Mouse (Mus musculus): ENCODE measurements around the gene Clgn. TPM values are rescaled to one million over a fixed set of nuclear protein-coding genes. Genes with fewer than 3 reads are reported as not detected.
"Not testable (repeated sequence)": the region's sequence is repeated elsewhere in the genome, so short reads cannot be mapped to it uniquely, and the experiment has no call there.

Gene Clgn
- polyA plus RNA-seq, 1 experiment from 2014 or later, result 6.1 TPM

- Histone ChIP-seq H3K4me3 (ENCODE audit: low read depth, low read length) (no peak overlapping the region), H3K27me3 (ENCODE audit: control insufficient read depth, insufficient read depth, low read length) (no peaks in the 10 kb centered on the region), H3K4me1 (ENCODE audit: control insufficient read depth, insufficient read depth, low read length) (no peaks in the 10 kb centered on the region), H3K9ac (ENCODE audit: low read length) (no peak overlapping the region), H3K4me2 (no peak overlapping the region), H3K9me3 (ENCODE audit: control insufficient read depth, low read length) (no peaks in the 10 kb centered on the region), H3K27ac (ENCODE audit: low read depth, low read length) (no peak overlapping the region), H3K36me3 (ENCODE audit: control insufficient read depth, insufficient read depth, low read length) (no peaks in the 10 kb centered on the region)
- WGBS, result 98% methylated on average over 15 of the region's 15 CpGs
- no peak for DNase-seq (ENCODE audit: low spot score, missing footprints)
- no peak for ATAC-seq (ENCODE audit: low FRiP score)
Observed at GRCm38 (mm10) chr8:83416878-83417277, 27.2 kb downstream of the Clgn start.

GRCm38 (mm10) chr8:83417970-83418369 is 28.3 kb downstream of the Clgn start:
- no peaks in the 10 kb centered on the region for H3K9me3 ChIP-seq (ENCODE audit: control insufficient read depth, low read length)
- no peaks in the 10 kb centered on the region for H3K36me3 ChIP-seq (ENCODE audit: control insufficient read depth, insufficient read depth, low read length)
- H3K4me2 ChIP-seq, result no peak overlapping the region
- H3K27me3 ChIP-seq (ENCODE audit: control insufficient read depth, insufficient read depth, low read length), result no peaks in the 10 kb centered on the region
- no peak overlapping the region for H3K27ac ChIP-seq (ENCODE audit: low read depth, low read length)
- H3K4me3 ChIP-seq (ENCODE audit: low read depth, low read length), result no peak overlapping the region
- 81% methylated on average over 6 of the region's 6 CpGs for WGBS
- no peak for ATAC-seq (ENCODE audit: low FRiP score)
- no peaks in the 10 kb centered on the region for H3K4me1 ChIP-seq (ENCODE audit: control insufficient read depth, insufficient read depth, low read length)
- DNase-seq (ENCODE audit: low spot score, missing footprints), result no peak
- no peak overlapping the region for H3K9ac ChIP-seq (ENCODE audit: low read length)

GRCm38 (mm10) chr8:83418805-83419516 is 29.3 kb downstream of the Clgn start:
- Histone ChIP-seq H3K9ac (ENCODE audit: low read length) (no peak overlapping the region), H3K9me3 (ENCODE audit: control insufficient read depth, low read length) (no peaks in the 10 kb centered on the region), H3K27me3 (ENCODE audit: control insufficient read depth, insufficient read depth, low read length) (no peaks in the 10 kb centered on the region), H3K4me2 (no peak overlapping the region), H3K27ac (ENCODE audit: low read depth, low read length) (no peak overlapping the region), H3K4me3 (ENCODE audit: low read depth, low read length) (no peak overlapping the region), H3K4me1 (ENCODE audit: control insufficient read depth, insufficient read depth, low read length) (no peaks in the 10 kb centered on the region), H3K36me3 (ENCODE audit: control insufficient read depth, insufficient read depth, low read length) (no peaks in the 10 kb centered on the region)
- DNase-seq (ENCODE audit: low spot score, missing footprints), result no peak
- no peak for ATAC-seq (ENCODE audit: low FRiP score)
- 89% methylated on average over 11 of the region's 11 CpGs for WGBS

- H3K9ac ChIP-seq (ENCODE audit: low read length), result no peak overlapping the region
- WGBS, result 100% methylated on average over 1 of the region's 1 CpGs
- ATAC-seq (ENCODE audit: low FRiP score), result no peak
- H3K4me1 ChIP-seq (ENCODE audit: control insufficient read depth, insufficient read depth, low read length), result no peaks in the 10 kb centered on the region
- no peak overlapping the region for H3K4me2 ChIP-seq
- H3K36me3 ChIP-seq (ENCODE audit: control insufficient read depth, insufficient read depth, low read length), result no peaks in the 10 kb centered on the region
- H3K4me3 ChIP-seq (ENCODE audit: low read depth, low read length), result no peak overlapping the region
- no peaks in the 10 kb centered on the region for H3K9me3 ChIP-seq (ENCODE audit: control insufficient read depth, low read length)
- DNase-seq (ENCODE audit: low spot score, missing footprints), result no peak
- H3K27me3 ChIP-seq (ENCODE audit: control insufficient read depth, insufficient read depth, low read length), result no peaks in the 10 kb centered on the region
- H3K27ac ChIP-seq (ENCODE audit: low read depth, low read length), result no peak overlapping the region
Observed at GRCm38 (mm10) chr8:83421354-83421753, 31.7 kb downstream of the Clgn start.

- Histone ChIP-seq H3K9me3 (ENCODE audit: control insufficient read depth, low read length) (no peaks in the 10 kb centered on the region), H3K36me3 (ENCODE audit: control insufficient read depth, insufficient read depth, low read length) (no peaks in the 10 kb centered on the region), H3K4me3 (ENCODE audit: low read depth, low read length) (no peak overlapping the region), H3K9ac (ENCODE audit: low read length) (no peak overlapping the region), H3K27me3 (ENCODE audit: control insufficient read depth, insufficient read depth, low read length) (no peaks in the 10 kb centered on the region), H3K4me1 (ENCODE audit: control insufficient read depth, insufficient read depth, low read length) (no peaks in the 10 kb centered on the region), H3K4me2 (no peak overlapping the region), H3K27ac (ENCODE audit: low read depth, low read length) (no peak overlapping the region)
- DNase-seq (ENCODE audit: low spot score, missing footprints) (no peak), ATAC-seq (ENCODE audit: low FRiP score) (no peak)
- WGBS, result 76% methylated on average over 13 of the region's 13 CpGs
Observed at GRCm38 (mm10) chr8:83423032-83423825, 33.6 kb downstream of the Clgn start.

GRCm38 (mm10) chr8:83425202-83425601 is 35.5 kb downstream of the Clgn start:
- Histone ChIP-seq H3K9me3 (ENCODE audit: control insufficient read depth, low read length) (no peaks in the 10 kb centered on the region), H3K4me1 (ENCODE audit: control insufficient read depth, insufficient read depth, low read length) (no peaks in the 10 kb centered on the region), H3K27ac (ENCODE audit: low read depth, low read length) (no peak overlapping the region), H3K9ac (ENCODE audit: low read length) (no peak overlapping the region), H3K4me3 (ENCODE audit: low read depth, low read length) (no peak overlapping the region), H3K27me3 (ENCODE audit: control insufficient read depth, insufficient read depth, low read length) (no peaks in the 10 kb centered on the region), H3K36me3 (ENCODE audit: control insufficient read depth, insufficient read depth, low read length) (no peaks in the 10 kb centered on the region), H3K4me2 (no peak overlapping the region)
- 88% methylated on average over 6 of the region's 6 CpGs for WGBS
- DNase-seq (ENCODE audit: low spot score, missing footprints) (no peak), ATAC-seq (ENCODE audit: low FRiP score) (no peak)

- no peaks in the 10 kb centered on the region for H3K9me3 ChIP-seq (ENCODE audit: control insufficient read depth, low read length)
- no peak overlapping the region for H3K4me3 ChIP-seq (ENCODE audit: low read depth, low read length)
- WGBS, result 85% methylated on average over 11 of the region's 11 CpGs
- H3K36me3 ChIP-seq (ENCODE audit: control insufficient read depth, insufficient read depth, low read length), result no peaks in the 10 kb centered on the region
- ATAC-seq (ENCODE audit: low FRiP score) (no peak), DNase-seq (ENCODE audit: low spot score, missing footprints) (no peak)
- H3K4me1 ChIP-seq (ENCODE audit: control insufficient read depth, insufficient read depth, low read length), result no peaks in the 10 kb centered on the region
- H3K27ac ChIP-seq (ENCODE audit: low read depth, low read length), result no peak overlapping the region
- H3K27me3 ChIP-seq (ENCODE audit: control insufficient read depth, insufficient read depth, low read length), result no peaks in the 10 kb centered on the region
- H3K4me2 ChIP-seq, result no peak overlapping the region
- H3K9ac ChIP-seq (ENCODE audit: low read length), result no peak overlapping the region
Observed at GRCm38 (mm10) chr8:83426104-83426759, 36.6 kb downstream of the Clgn start.

GRCm38 (mm10) chr8:83426949-83427348 is 37.3 kb downstream of the Clgn start:
- DNase-seq (ENCODE audit: low spot score, missing footprints), result no peak
- Histone ChIP-seq H3K9ac (ENCODE audit: low read length) (no peak overlapping the region), H3K4me2 (no peak overlapping the region), H3K36me3 (ENCODE audit: control insufficient read depth, insufficient read depth, low read length) (no peaks in the 10 kb centered on the region), H3K9me3 (ENCODE audit: control insufficient read depth, low read length) (no peaks in the 10 kb centered on the region), H3K4me3 (ENCODE audit: low read depth, low read length) (no peak overlapping the region), H3K27ac (ENCODE audit: low read depth, low read length) (no peak overlapping the region), H3K27me3 (ENCODE audit: control insufficient read depth, insufficient read depth, low read length) (no peaks in the 10 kb centered on the region), H3K4me1 (ENCODE audit: control insufficient read depth, insufficient read depth, low read length) (no peaks in the 10 kb centered on the region)
- no peak for ATAC-seq (ENCODE audit: low FRiP score)
- WGBS, result 85% methylated on average over 7 of the region's 7 CpGs

GRCm38 (mm10) chr8:83428621-83429020 is 39.0 kb downstream of the Clgn start:
- H3K4me2 ChIP-seq; H3K4me3 ChIP-seq (ENCODE audit: low read depth, low read length); H3K9me3 ChIP-seq (ENCODE audit: control insufficient read depth, low read length); H3K36me3 ChIP-seq (ENCODE audit: control insufficient read depth, insufficient read depth, low read length); DNase-seq (ENCODE audit: low spot score, missing footprints); H3K9ac ChIP-seq (ENCODE audit: low read length); H3K4me1 ChIP-seq (ENCODE audit: control insufficient read depth, insufficient read depth, low read length); H3K27ac ChIP-seq (ENCODE audit: low read depth, low read length); ATAC-seq (ENCODE audit: low FRiP score); H3K27me3 ChIP-seq (ENCODE audit: control insufficient read depth, insufficient read depth, low read length): not testable (repeated sequence)
- WGBS, result 89% methylated on average over 3 of the region's 3 CpGs

Measured in midbrain, embryonic 11.5 days (tissue).